Mouse (Mus musculus): Measurements from ENCODE around the gene Mpeg1.

The Mpeg1 gene

GRCm38 (mm10) chr19:12460282-12461249 lies at the start of gene Mpeg1:
Mpeg1 (plus strand) TSS chr19:12460779.
- DNase-seq (ENCODE audit: low read depth in 1 of 2, low spot score in 2 of 2): no peak

GRCm38 (mm10) chr19:12413737-12414136 lies 46.8 kb upstream of the Mpeg1 start:
- DNase-seq (ENCODE audit: low read depth in 1 of 2, low spot score in 2 of 2): no peak

- no peak for DNase-seq (ENCODE audit: low read depth in 1 of 2, low spot score in 2 of 2)
Observed at GRCm38 (mm10) chr19:12417361-12417760, 43.2 kb upstream of the Mpeg1 start, which contains the start of gene Olfr1441. Olfr1441 (plus strand) TSS chr19:12417433.

DNA sequence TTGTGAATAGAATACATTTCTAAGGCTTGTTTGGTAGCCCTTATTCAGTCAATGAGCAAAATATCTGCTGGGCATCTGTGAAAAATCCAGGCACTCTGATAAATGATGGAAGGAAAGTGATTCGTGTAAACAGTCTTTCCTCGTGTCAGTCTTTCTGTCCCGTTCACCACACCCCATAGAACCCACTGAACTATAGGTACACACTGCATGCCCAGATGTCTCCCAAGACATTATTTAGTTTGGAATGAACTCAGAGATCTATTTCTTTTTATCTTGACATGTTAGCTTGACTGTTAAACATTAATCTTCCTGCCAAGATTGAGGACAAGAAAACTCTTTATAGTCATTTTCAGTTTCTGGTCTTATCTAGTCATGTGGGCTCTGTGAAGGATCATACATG lies 42.3 kb upstream of the Mpeg1 start:
- no peak for DNase-seq (ENCODE audit: low read depth in 1 of 2, low spot score in 2 of 2)

DNA sequence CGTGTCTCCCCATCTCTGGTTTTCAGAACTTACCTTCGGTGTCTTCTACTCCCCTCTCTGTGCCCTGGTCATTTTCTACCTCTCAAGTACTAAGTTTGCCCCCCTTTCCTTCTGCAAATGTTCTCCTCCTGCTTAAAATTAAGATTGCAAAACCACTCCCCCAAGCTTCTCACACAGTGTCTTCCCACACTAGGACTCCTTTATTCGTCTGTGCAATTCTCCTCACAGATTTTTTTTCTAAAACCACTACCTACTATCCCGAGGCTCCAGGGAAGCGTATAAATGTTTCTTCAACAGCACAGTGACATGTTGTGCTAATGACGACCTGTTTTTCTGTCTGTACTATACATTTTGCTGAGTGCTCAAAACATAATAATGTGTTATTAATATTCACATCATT lies 40.0 kb upstream of the Mpeg1 start:
- no peak for DNase-seq (ENCODE audit: low read depth in 1 of 2, low spot score in 2 of 2)

GRCm38 (mm10) chr19:12421680-12422079 lies 38.9 kb upstream of the Mpeg1 start:
- DNase-seq (ENCODE audit: low read depth in 1 of 2, low spot score in 2 of 2): no peak

DNA sequence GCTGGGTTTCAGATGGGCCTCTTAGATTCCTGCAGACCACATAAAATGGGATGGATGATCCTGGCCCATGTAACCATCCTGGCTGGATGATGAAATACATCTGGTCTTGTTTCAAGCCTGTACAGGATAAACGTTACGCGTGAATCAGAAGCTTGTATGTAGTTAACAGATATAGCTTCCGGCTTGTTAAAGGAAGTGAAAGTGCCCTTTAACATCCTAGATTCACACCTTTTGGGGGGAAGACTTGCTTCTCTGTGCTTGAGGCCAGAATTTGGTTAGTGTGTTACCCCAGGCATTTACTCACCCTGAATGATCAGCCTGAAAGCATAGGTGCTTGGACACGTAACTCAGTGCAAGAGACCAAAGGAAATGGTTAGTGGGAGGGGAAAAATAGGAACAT lies 33.5 kb upstream of the Mpeg1 start:
- no peak for DNase-seq (ENCODE audit: low read depth in 1 of 2, low spot score in 2 of 2)

DNA sequence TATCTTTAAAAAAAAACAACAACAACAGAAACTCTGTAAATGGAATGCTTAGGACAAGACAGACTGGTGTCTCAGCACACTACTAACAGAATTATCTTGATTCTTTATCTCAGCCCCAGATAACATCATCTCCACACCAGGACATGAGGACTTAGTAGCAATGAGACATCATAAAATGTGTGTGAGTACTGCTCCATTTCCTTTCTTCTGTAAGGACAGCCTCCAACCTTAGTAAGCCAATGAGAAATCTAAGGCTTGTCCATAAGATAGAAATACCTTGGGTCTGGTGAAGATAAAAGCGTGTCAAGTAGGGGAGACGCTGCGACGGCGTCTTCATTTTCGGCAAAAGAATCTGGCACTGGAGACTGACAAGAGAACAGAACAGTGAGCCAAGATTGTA lies 33.0 kb upstream of the Mpeg1 start, which contains the start of gene Pfpl:
Pfpl (plus strand) TSS at position 301 of the 400 bp plus-strand sequence.
- DNase-seq (ENCODE audit: low read depth in 1 of 2, low spot score in 2 of 2): no peak

GRCm38 (mm10) chr19:12433033-12433432 lies 27.5 kb upstream of the Mpeg1 start:
- peak; percentile 29 to 41 for DNase-seq (ENCODE audit: low read depth in 1 of 2, low spot score in 2 of 2)

DNA sequence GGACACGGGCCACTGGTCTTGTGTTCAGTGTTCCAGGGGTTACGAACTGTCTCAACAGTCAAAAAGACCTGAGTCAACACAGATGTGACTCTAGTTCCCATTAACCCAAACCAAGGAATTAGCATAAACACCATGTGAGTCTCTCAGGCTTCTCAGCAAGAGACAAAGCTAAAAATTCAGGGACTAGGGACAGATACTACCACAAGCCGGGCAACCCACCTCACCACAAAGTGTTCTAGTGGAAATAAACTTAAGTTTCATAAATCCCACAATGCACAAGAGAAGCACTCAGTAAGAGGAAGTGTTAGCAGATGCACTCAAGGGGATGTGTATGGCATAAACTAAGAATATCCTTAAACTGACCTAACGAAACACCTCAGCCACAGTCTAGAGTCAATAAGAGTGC lies 25.6 kb upstream of the Mpeg1 start:
- DNase-seq (ENCODE audit: low read depth in 1 of 2, low spot score in 2 of 2): peak; percentile 36 to 63

DNA sequence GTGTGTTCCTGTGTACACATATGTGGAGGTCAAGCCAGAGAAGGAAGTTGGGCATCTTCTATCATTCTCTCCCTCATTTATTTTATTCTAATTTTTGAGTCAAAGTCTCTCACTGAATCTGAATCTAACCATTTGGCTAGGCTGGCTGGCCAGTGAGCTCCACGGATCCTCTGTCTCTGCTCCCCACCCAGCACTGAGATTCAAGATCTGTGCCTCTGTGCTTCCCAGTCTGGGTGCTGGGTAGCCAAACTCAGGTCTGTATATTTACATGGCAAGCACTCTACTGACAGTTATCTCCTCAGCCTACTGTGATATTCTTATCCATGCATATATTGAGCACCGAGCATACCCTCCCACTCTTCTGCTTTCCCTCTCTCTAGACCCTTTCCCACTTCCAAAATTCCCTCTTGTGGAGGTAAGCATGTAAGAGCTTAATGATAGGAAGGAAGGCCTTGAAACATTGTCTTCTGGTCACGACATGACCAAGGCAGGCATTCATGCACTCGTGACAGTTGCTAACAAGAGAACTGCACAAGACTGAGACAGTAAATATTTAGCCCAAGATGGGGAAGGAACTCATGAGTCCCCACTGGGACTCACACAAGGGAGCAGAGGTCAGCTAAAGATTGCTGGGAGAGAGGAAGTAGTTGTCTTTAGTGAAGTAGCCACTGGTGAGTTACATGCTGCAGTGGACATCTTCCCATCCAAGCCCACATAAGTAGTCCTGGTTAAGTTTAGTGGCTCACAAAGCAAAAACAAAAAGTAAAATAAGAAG lies 24.6 kb upstream of the Mpeg1 start:
- peak in 1 of 2 experiments; percentile 34 for DNase-seq (ENCODE audit: low read depth in 1 of 2, low spot score in 2 of 2)

DNA sequence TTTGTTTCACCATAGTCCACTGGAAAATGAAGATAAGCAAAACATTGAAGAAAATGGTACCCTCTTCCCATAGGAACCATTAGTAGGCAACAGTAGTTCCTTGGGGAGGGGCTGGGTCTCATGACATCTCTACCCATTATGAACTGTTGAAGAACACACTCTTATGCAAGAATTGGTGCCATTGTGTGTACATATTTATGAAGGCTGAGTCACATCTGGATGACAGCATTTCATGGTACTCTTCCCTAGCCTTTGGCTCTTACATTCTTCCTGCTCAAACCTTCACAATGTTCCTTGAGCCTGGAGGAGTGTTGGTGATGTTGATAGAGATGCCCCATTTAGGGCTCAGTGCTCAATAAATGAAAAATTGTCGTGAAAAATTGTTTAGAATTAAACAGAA lies 21.0 kb upstream of the Mpeg1 start:
- DNase-seq (ENCODE audit: low read depth in 1 of 2, low spot score in 2 of 2): no peak

DNA sequence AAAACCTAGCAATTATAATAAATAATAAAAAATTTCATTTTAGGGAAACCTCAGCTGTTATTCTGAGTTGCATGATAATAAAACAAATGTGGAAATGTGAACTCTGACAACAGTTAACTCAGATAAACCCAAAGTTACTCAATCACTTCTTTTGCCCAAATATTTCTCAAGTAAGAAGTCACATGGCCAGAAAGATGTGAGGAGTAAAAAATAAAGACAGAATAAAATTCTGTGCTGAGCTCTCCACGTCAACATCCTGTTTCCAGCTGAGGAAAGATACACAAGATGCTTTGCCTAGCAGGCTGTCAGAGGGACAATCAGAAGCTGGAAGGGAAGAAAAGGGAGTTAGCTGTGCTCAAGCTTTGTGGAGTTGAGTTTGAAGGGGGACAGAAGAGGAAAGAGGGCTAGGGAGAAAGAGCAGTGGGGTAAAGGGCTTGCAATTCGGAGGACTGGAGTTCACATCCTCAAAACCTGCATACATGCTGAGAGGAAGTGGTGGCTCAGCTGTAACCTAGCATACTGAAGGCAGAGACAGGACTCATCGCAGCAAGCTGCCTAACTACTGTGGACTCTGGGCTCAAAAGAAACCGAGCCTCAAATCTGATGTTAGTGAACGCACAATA lies 20.4 kb upstream of the Mpeg1 start:
- peak in 1 of 2 experiments; percentile 59 for DNase-seq (ENCODE audit: low read depth in 1 of 2, low spot score in 2 of 2)

GRCm38 (mm10) chr19:12442560-12442959 lies 18.0 kb upstream of the Mpeg1 start:
- peak in 1 of 2 experiments; percentile 54 for DNase-seq (ENCODE audit: low read depth in 1 of 2, low spot score in 2 of 2)

DNA sequence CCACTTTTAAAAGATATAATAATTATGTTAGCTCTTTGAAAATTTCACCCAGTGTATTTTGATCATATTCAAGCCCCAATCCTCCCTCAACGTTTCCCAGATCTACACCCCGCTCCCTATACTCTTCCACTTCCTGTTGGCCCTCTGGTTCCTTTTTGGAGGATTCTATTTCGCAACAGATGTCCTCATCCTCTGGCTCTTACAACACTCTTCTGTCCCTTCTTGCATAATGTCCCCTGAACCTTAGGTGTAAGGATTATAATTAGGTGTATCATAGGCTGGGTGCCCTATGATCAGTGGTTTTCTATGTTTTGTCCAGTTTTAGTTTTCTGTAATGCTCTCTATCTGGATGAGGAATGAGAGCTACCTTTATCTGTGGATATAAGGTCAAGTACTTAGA lies 15.6 kb upstream of the Mpeg1 start:
- no peak for DNase-seq (ENCODE audit: low read depth in 1 of 2, low spot score in 2 of 2)

DNA sequence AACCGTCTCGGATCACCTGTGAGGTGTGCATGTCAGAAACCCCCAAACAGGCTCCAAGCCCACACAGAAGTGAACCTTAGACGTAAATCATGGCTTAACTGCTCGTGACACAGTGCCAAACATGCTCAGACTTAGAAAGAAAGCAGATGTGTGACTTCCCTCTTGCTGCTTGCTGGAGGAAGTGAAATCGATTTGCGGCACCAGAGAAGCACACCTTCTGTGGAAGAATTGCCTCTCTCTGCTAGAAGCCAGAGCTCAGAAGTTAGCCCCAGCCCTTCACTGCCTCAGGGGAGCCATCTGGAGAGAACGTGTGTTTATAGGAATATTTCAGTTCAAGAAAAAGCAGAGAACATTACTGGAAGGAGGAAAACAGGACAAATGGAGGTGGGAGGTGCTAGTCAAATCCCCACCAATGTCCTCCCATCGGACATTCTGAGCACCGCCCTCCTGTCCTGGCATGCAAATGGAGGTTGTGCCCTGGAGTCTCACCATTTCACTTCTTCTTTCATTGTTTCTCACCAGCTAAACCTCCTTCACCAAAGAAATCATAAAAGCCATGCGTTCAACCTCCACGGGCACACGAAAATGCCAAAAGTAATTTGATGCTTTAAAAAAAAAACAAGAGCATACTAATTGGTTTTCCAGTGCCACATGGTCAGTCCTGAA lies 3.0 kb upstream of the Mpeg1 start:
- DNase-seq (ENCODE audit: low read depth in 1 of 2, low spot score in 2 of 2): peak in 1 of 2 experiments; percentile 67

DNA sequence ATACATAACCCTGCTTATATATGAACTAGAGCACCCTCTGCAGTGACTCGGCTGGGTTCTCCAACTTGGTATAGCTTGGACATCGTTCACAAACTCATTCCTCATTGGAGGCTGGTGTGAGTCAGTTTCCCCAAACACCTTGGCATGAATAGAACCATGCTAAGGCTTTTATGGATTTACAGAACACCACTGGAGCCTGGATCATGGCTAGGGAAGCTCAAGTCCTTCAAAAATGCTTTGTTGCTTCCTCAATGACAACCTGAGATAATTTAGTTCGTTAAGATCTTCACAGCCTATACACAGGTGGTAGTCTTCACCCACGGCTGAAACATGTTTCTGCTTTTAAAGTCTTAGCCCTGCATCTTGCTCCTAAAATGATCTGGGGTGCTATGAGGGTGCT lies 1.1 kb upstream of the Mpeg1 start:
- DNase-seq (ENCODE audit: low read depth in 1 of 2, low spot score in 2 of 2): no peak

DNA sequence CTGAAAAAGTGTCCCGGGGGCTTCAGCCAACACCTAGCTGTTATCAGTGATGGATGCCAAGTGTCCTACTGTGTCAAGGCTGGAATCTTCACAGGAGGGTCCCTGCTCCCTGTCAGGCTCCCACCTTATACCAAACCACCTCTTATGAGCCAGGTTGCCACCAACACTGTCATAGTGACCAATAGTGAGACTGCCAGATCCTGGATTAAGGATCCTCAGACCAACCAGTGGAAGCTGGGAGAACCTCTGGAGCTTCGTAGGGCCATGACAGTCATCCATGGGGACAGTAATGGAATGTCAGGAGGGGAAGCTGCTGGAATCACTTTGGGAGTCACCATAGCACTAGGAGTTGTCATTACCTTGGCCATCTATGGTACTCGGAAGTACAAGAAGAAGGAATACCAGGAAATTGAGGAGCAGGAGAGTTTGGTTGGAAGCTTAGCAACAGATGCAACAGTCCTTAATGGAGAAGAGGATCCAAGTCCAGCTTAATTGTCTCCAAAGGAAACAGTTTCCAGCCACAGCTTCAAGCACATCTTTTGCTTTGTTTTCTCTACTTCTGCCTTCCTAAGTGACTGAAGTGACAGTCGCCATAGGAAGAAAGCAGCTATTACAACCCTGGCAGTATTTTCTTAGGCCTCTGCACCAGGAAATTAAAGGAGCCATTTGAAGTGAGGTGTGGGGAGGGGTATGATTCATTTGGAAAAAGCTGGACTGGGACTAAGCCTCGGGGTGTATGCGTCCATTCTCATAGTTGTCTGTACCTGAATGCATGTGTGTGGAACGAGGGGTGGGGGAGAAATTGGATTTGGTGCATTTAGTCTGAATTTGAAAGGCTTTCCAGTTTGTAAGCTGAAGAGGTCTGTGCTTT lies 2.5 kb downstream of the Mpeg1 start:
- DNase-seq (ENCODE audit: low read depth in 1 of 2, low spot score in 2 of 2): no peak

DNA sequence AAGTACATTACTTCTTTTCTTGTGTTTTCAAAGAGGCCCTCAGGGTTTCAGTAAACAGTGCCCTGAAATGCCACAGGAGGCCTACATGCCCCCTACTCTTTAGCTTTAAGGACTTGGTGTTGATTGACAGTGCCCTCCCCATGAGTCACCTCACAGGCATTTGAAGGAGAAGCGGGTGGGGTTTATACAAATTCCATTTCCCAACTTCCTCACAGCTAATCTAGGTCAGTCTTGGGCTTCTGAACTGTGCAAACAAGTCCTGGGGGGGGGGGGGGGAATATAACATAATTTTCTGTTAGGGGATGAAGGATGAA lies 3.1 kb downstream of the Mpeg1 start:
- no peak for DNase-seq (ENCODE audit: low read depth in 1 of 2, low spot score in 2 of 2)

- DNase-seq (ENCODE audit: low read depth in 1 of 2, low spot score in 2 of 2): peak in 1 of 2 experiments; percentile 42
Observed at GRCm38 (mm10) chr19:12464127-12464526, 3.5 kb downstream of the Mpeg1 start.
